Mouse (Mus musculus): ENCODE data around the gene Ano1.

DNA sequence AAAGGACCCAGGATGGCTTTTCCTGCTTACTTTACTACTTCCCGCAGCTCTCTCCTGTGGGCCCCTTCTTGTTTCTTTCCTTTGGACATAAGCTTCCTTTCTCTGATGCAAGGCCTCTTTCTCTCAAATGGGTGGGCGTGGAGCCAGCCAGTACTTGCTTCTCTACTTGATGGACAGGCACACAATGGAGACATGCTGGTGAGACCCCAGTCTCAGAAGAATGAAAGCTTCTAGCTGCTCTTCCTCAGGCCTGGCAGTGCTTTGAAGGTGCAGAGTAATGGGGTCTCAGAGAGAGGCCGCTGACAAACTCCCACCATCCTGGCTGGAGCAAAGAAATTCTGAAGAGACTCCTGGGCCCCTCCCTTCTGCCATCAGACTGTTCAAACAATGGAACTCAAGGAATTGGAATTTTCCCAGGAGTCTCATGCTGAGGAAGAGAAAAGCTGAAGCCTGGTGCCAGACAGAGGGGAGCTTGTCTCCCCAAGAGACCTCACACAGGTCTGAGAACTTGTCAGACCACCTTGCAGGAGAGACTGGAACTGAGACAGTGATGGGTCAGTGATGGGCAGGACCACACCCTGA is 123.3 kb downstream of the Ano1 start:
- TF ChIP-seq FLI1 (IDR thresholded peaks at IDR 0.05; ENCODE audit: low read length) (no peak), GATA1 (IDR thresholded peaks at IDR 0.05; ENCODE audit: borderline replicate concordance, low read length) (no peak)
